Mouse (Mus musculus) liver, embryonic 14.5 days (tissue): ENCODE results near the gene Zfp810.

Source experiments
- CTCF ChIP-seq: IDR thresholded peaks from 2 replicates; pipeline ENCODE4 v1.5.1; 2016; ENCODE audit warnings: antibody characterized with exemption, low read depth, control low read depth
- EP300 ChIP-seq: IDR thresholded peaks from 2 replicates; pipeline ENCODE4 v1.6.1; 2016; ENCODE audit warnings: antibody characterized with exemption, low read depth

DNA sequence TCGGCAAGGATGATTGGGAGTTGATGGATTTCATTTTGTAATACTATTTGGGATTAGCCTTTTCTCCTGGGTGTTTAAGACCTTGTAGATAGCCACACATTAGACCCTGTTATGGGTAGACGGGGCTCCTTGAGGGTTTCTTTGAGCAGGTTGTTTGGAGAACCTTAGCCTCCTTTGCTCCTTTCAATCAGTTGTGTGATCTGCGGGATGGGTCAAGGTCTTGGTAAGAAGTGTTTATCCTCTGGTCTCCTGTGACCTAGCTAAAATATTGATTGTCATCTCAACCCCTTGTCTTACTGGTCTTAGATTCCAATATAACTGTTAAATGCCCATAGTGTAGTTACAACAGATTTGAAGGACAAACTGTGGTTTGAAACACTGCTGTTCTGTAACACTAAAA, 77.4 kb downstream of the Zfp810 start:
- no peak for TF ChIP-seq CTCF
- no peak for TF ChIP-seq EP300
